Mouse (Mus musculus) liver, embryonic 16.5 days (tissue): Measurements from ENCODE around the gene Cog2. TPM values are rescaled to one million over a fixed set of nuclear protein-coding genes. Genes with fewer than 3 reads are reported as not detected.

Experiments
- ATAC-seq: fragments of 200-750 bp; cut with Nextera tagmentation; 2 replicates; pipeline ENCODE4 v1.8.0; 2017; ENCODE audit warnings: low read depth, mild to moderate bottlenecking, moderate number of reproducible peaks, moderate library complexity
- H3K27ac ChIP-seq: fragments of 300-500 bp; sonication (generic); 2 replicates; pipeline ENCODE4 v1.5.1; 2014; ENCODE audit warnings: mild to moderate bottlenecking, low read length
- H3K27me3 ChIP-seq: fragments of 300-500 bp; sonication (generic); 2 replicates; pipeline ENCODE4 v1.6.1; 2014; ENCODE audit warnings: low read depth, low read length, mixed read lengths; ENCODE audit not compliant: control insufficient read depth, insufficient read depth
- H3K36me3 ChIP-seq: fragments of 300-500 bp; sonication (generic); 2 replicates; pipeline ENCODE4 v1.6.1; 2014; ENCODE audit warnings: mild to moderate bottlenecking; ENCODE audit not compliant: control insufficient read depth, insufficient read depth
- H3K4me1 ChIP-seq: fragments of 300-500 bp; sonication (generic); 2 replicates; pipeline ENCODE4 v1.6.1; 2014; ENCODE audit warnings: low read depth, low read length, mixed read lengths; ENCODE audit not compliant: control insufficient read depth
- H3K4me2 ChIP-seq: fragments of 300-500 bp; sonication (generic); 2 replicates; pipeline ENCODE4 v1.6.1; 2014; ENCODE audit warnings: low read depth, low read length, mixed read lengths
- H3K4me3 ChIP-seq: fragments of 300-500 bp; sonication (generic); 2 replicates; pipeline ENCODE4 v1.5.1; 2014; ENCODE audit warnings: low read depth, mild to moderate bottlenecking, low read length
- H3K9ac ChIP-seq: fragments of 300-500 bp; sonication (generic); 2 replicates; pipeline ENCODE4 v1.6.1; 2014; ENCODE audit warnings: low read depth, low read length
- H3K9me3 ChIP-seq: fragments of 300-500 bp; sonication (generic); replicated peaks from 2 replicates; pipeline ENCODE4 v1.6.1; 2016; ENCODE audit warnings: low read length; ENCODE audit not compliant: control insufficient read depth
- WGBS: fragments of 180-500 bp; shearing (Covaris S2); extraction: QIAGEN DNeasy Blood & Tissue Kit; methylation state at CpG from one replicate; pipeline ENCODE4 v1.1.7; 2014; ENCODE audit not compliant: insufficient replicate concordance; 5-methylcytosine and 5-hydroxymethylcytosine counted together
- polyA plus RNA-seq: library from polyadenylated mRNA; unstranded; fragments of >200 nt; fragmentation: Nextera tagmentation; extraction: Ambion mirVana; gene quantifications from 2 replicates; pipeline ENCODE4 v1.2.1, GENCODE M21; 2015

Gene Cog2
- polyA plus RNA-seq, 1 experiment from 2014 or later: 15.8 TPM

DNA sequence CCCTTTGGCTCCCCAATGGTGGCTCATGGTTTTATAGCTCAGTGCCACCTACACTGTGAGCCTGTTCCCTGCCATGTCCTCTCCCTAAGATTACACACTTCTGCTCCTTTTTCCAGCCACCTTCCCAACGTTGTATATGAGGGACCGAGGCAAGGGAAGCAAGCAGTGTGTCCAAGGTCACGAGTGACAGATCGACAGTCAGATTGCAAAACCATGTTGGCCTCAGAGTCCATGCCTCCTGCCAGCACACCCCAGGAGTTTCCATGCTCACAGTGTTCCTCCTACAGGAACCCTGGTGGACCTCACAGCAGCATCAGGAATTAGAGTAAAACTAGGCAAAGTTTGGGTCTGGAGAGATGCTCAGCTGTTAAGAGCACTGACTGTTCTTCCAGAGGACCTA is 68.8 kb downstream of the Cog2 start:
- H3K9me3 ChIP-seq: no peaks in the 10 kb centered on the region
- no peak overlapping the region for H3K9ac ChIP-seq
- WGBS: 48% methylated on average over 4 of the region's 4 CpGs
- ATAC-seq: peak; percentile 51; the same call in 1 of the 2 replicates
- no peaks in the 10 kb centered on the region for H3K36me3 ChIP-seq
- no peak overlapping the region for H3K27ac ChIP-seq
- no peak overlapping the region for H3K4me2 ChIP-seq
- H3K4me3 ChIP-seq: no peak overlapping the region
- H3K4me1 ChIP-seq: peaks cover 4% of the 10 kb centered on the region
- no peaks in the 10 kb centered on the region for H3K27me3 ChIP-seq

Other genes with a start within 250 kb of the Cog2 start
- 0.09 and 0.11 TPM in 2 replicates for gene Pgbd5, start 81.1 kb upstream of the Cog2 start, polyA plus RNA-seq
- 258 and 290 TPM in 2 replicates for gene Agt, start 48.9 kb downstream of the Cog2 start, polyA plus RNA-seq
- 0.08 TPM in 1 of 2 replicates, not detected in the other for gene Capn9, start 55.3 kb downstream of the Cog2 start, polyA plus RNA-seq
- 5.3 and 6.4 TPM in 2 replicates for gene 2310022B05Rik, start 142.6 kb downstream of the Cog2 start, polyA plus RNA-seq
- gene Ttc13, start 201.2 kb downstream of the Cog2 start, polyA plus RNA-seq: 14.2 and 14.6 TPM in 2 replicates
- gene Arv1, start 201.4 kb downstream of the Cog2 start, polyA plus RNA-seq: 4.8 and 5.7 TPM in 2 replicates
- 2.1 and 2.3 TPM in 2 replicates for gene Fam89a, start 231.1 kb downstream of the Cog2 start, polyA plus RNA-seq